Mouse (Mus musculus): ENCODE measurements at regions not wholly inside any gene's neighbourhood (a gene's known extent, or its start where the extent isn't known, plus 50 kb on each side); places are given as distances from the start of the nearest gene placed in this dataset.

DNA sequence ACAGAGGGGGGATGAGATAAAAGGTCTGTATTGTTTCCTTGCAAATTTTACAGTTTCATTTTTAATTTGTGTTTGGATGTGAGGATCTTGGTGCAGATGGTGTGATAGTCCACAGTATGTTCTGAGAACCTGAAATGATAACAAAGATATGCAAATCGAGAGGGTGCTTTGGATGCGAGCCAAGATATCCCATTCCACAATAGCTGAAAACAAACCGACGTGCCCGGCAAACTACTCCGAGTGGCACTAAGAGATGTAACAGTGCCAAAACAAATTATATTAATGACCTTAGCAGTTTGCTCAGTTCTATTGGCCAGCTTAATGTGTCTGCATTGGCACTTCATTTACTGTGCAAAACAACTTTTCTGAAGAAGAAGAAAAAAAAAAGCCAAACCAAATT lies 622.5 kb downstream of the Tmem182 start:
- no peak overlapping the region for H3K27ac ChIP-seq
- H3K9ac ChIP-seq: no peak overlapping the region
- 28% methylated on average over 6 of the region's 6 CpGs for WGBS
- no peaks in the 10 kb centered on the region for H3K36me3 ChIP-seq
- H3K4me1 ChIP-seq (replicated peaks): peaks cover 8% of the 10 kb centered on the region; the same call in 1 of the 2 replicates
- ATAC-seq (replicated peaks; ENCODE audit: insufficient number of reproducible peaks, insufficient read depth, low FRiP score, low read depth): no peak
- no peaks in the 10 kb centered on the region for H3K9me3 ChIP-seq (replicated peaks)
- H3K27me3 ChIP-seq: no peaks in the 10 kb centered on the region
- H3K4me2 ChIP-seq: 0 out of 2 replicates have a peak overlapping the region, but pooled peaks have one; percentile 1
- no peak overlapping the region for H3K4me3 ChIP-seq

DNA sequence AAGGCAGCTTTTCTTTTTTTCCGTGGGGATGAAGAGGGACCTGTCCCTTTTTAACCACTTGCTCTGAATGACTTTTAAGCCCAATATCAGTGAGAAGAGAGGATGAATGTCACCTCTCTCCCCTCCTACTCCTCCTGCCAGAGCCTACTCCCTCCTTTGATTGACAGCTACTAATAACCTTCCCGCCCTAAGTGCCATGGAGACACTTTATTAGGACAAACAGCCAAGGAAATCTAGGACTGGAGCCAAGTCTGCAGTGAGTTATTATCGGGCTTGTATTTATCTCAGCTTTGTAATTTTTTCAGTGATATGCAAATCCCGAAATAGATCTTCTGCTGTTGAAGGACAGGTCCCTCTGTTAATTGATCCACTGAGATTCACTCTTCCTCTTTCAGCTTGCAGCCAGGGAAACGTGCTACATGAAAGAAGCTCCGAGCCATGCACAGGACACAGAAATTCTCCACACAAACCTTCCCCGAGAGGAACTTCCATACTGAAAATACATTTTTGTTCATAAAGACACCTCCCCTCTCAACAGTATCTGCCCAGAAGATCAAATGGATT lies 625.8 kb downstream of the Tmem182 start:
- no peaks in the 10 kb centered on the region for H3K9me3 ChIP-seq (replicated peaks)
- peak overlapping the region; percentile 41 for H3K4me2 ChIP-seq
- WGBS: 14% methylated on average over 7 of the region's 7 CpGs
- H3K27me3 ChIP-seq: no peaks in the 10 kb centered on the region
- 0 out of 2 replicates have a peak overlapping the region, but pooled peaks have one; percentile 33 for H3K27ac ChIP-seq
- peak overlapping the region; percentile 21; the same call in 1 of the 2 replicates for H3K4me3 ChIP-seq
- no peak; the same call in 1 of the 2 replicates for ATAC-seq (replicated peaks; ENCODE audit: insufficient number of reproducible peaks, insufficient read depth, low FRiP score, low read depth)
- H3K9ac ChIP-seq: no peak overlapping the region
- H3K36me3 ChIP-seq: no peaks in the 10 kb centered on the region
- peaks cover 8% of the 10 kb centered on the region; the same call in 1 of the 2 replicates for H3K4me1 ChIP-seq (replicated peaks)

DNA sequence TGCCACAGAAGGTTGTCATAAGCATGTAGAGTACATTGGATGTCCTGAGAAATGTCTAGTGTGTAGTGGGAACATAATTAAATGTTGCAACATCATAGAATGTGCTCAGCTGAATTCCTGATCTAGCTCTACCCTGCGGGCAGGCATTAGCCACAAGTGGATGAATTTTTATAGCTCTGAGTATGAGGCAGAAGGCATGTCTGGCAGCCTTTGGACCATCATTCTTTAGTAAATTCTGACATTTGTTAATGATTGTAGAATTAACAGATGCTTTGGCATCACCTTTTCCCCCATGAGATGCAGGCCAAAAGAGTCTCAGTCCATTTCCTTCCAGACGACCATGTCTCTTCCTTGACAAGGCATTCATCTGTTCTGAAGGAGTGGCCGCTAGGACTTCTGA lies 630.0 kb downstream of the Tmem182 start:
- Histone ChIP-seq H3K4me1 (replicated peaks) (peaks cover 5% of the 10 kb centered on the region; the same call in 1 of the 2 replicates), H3K27ac (no peak overlapping the region), H3K9ac (no peak overlapping the region), H3K9me3 (replicated peaks) (no peaks in the 10 kb centered on the region), H3K4me3 (no peak overlapping the region), H3K36me3 (no peaks in the 10 kb centered on the region), H3K27me3 (no peaks in the 10 kb centered on the region), H3K4me2 (no peak overlapping the region)
- WGBS: 80% methylated on average over 3 of the region's 3 CpGs
- no peak for ATAC-seq (replicated peaks; ENCODE audit: insufficient number of reproducible peaks, insufficient read depth, low FRiP score, low read depth)

DNA sequence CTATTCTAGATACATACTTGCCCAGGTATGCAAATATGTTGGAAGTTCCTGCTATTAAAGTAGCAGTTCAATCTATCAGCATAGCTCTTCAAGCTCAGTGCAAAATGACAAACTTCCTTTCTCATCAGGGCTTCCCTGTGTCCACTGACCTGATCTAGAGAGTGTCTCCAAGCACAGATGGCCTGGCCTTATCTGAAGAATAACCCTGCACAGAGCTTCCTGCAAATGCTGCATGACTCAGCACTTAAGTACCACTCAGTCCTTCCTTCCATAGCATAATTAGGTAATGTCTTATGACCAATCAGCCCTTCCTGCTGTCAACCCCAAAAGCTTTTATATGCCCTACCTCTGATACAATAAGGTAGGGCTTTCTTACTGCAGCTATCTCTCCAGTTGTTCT lies 644.6 kb downstream of the Tmem182 start:
- H3K36me3 ChIP-seq: no peaks in the 10 kb centered on the region
- no peak overlapping the region for H3K9ac ChIP-seq
- no peaks in the 10 kb centered on the region for H3K4me1 ChIP-seq (replicated peaks)
- H3K4me3 ChIP-seq: no peak overlapping the region
- H3K9me3 ChIP-seq (replicated peaks): no peaks in the 10 kb centered on the region
- ATAC-seq (replicated peaks; ENCODE audit: insufficient number of reproducible peaks, insufficient read depth, low FRiP score, low read depth): no peak
- no peak overlapping the region for H3K27ac ChIP-seq
- no peaks in the 10 kb centered on the region for H3K27me3 ChIP-seq
- H3K4me2 ChIP-seq: no peak overlapping the region
